Mouse (Mus musculus): ENCODE data around the gene Tlr5. TPM values are rescaled to one million over a fixed set of nuclear protein-coding genes. Genes with fewer than 3 reads are reported as not detected.

The Tlr5 gene
- polyA plus RNA-seq, 2 experiments = 2.5 to 4.4 TPM

GRCm38 (mm10) chr1:182968732-182969131 lies 14.1 kb downstream of the Tlr5 start:
- no peak for TF ChIP-seq POLR2A (IDR thresholded peaks at IDR 0.05; ENCODE audit: borderline replicate concordance, extremely low read depth, insufficient read depth, insufficient read length)
- Histone ChIP-seq H3K4me3 (replicated peaks; ENCODE audit: low read length) (no peak overlapping the region), H3K4me1 (ENCODE audit: control insufficient read depth, insufficient read depth, low read length) (no peaks in the 10 kb centered on the region), H3K9ac (ENCODE audit: low read depth, low read length, severe bottlenecking) (no peak overlapping the region), H3K27me3 (ENCODE audit: control insufficient read depth, insufficient read depth, low read length) (no peaks in the 10 kb centered on the region), H3K9me3 (ENCODE audit: control insufficient read depth, low read length) (no peaks in the 10 kb centered on the region), H3K4me2 (replicated peaks; ENCODE audit: low read depth, low read length, severe bottlenecking) (no peak overlapping the region), H3K36me3 (ENCODE audit: control insufficient read depth, insufficient read depth, low read length) (no peaks in the 10 kb centered on the region), H3K27ac (replicated peaks; ENCODE audit: low read depth, low read length) (no peak overlapping the region)
- ATAC-seq (ENCODE audit: low FRiP score, low read depth) = no peak
- 89% methylated on average over 9 of the region's 9 CpGs for WGBS
- no peak for DNase-seq (ENCODE audit: low spot score)

GRCm38 (mm10) chr1:182972240-182972639 lies 17.7 kb downstream of the Tlr5 start:
- Histone ChIP-seq H3K9me3 (ENCODE audit: control insufficient read depth, low read length) (no peaks in the 10 kb centered on the region), H3K27me3 (ENCODE audit: control insufficient read depth, insufficient read depth, low read length) (no peaks in the 10 kb centered on the region), H3K4me2 (replicated peaks; ENCODE audit: low read depth, low read length, severe bottlenecking) (no peak overlapping the region), H3K4me1 (ENCODE audit: control insufficient read depth, insufficient read depth, low read length) (no peaks in the 10 kb centered on the region), H3K9ac (ENCODE audit: low read depth, low read length, severe bottlenecking) (no peak overlapping the region), H3K27ac (replicated peaks; ENCODE audit: low read depth, low read length) (no peak overlapping the region), H3K36me3 (ENCODE audit: control insufficient read depth, insufficient read depth, low read length) (no peaks in the 10 kb centered on the region), H3K4me3 (replicated peaks; ENCODE audit: low read length) (no peak overlapping the region)
- TF ChIP-seq POLR2A (IDR thresholded peaks at IDR 0.05; ENCODE audit: borderline replicate concordance, extremely low read depth, insufficient read depth, insufficient read length) = no peak
- whole genome bisulfite sequencing = 84% methylated on average over 6 of the region's 6 CpGs
- ATAC-seq (ENCODE audit: low FRiP score, low read depth) (no peak), DNase-seq (ENCODE audit: low spot score) (no peak)

- H3K36me3 ChIP-seq (ENCODE audit: control insufficient read depth, insufficient read depth, low read length) = no peaks in the 10 kb centered on the region
- DNase-seq (ENCODE audit: low spot score) (no peak), ATAC-seq (ENCODE audit: low FRiP score, low read depth) (no peak)
- H3K4me1 ChIP-seq (ENCODE audit: control insufficient read depth, insufficient read depth, low read length) = no peaks in the 10 kb centered on the region
- H3K9ac ChIP-seq (ENCODE audit: low read depth, low read length, severe bottlenecking) = no peak overlapping the region
- no peaks in the 10 kb centered on the region for H3K27me3 ChIP-seq (ENCODE audit: control insufficient read depth, insufficient read depth, low read length)
- H3K27ac ChIP-seq (replicated peaks; ENCODE audit: low read depth, low read length) = no peak overlapping the region
- 73% methylated on average over 14 of the region's 14 CpGs for WGBS
- no peak overlapping the region for H3K4me2 ChIP-seq (replicated peaks; ENCODE audit: low read depth, low read length, severe bottlenecking)
- no peak overlapping the region for H3K4me3 ChIP-seq (replicated peaks; ENCODE audit: low read length)
- no peak for TF ChIP-seq POLR2A (IDR thresholded peaks at IDR 0.05; ENCODE audit: borderline replicate concordance, extremely low read depth, insufficient read depth, insufficient read length)
- no peaks in the 10 kb centered on the region for H3K9me3 ChIP-seq (ENCODE audit: control insufficient read depth, low read length)
Observed at GRCm38 (mm10) chr1:182974826-182975225, 20.2 kb downstream of the Tlr5 start.

GRCm38 (mm10) chr1:182980702-182981101 lies 26.1 kb downstream of the Tlr5 start:
- WGBS = 54% methylated on average over 6 of the region's 6 CpGs
- peak; percentile 46 for ATAC-seq (ENCODE audit: low FRiP score, low read depth)
- peak overlapping the region; percentile 58; the same call in 1 of the 2 replicates for H3K27ac ChIP-seq (replicated peaks; ENCODE audit: low read depth, low read length)

GRCm38 (mm10) chr1:182982995-182983394 lies 28.4 kb downstream of the Tlr5 start:
- Histone ChIP-seq H3K4me3 (replicated peaks; ENCODE audit: low read length) (peak overlapping the region; percentile 25), H3K9ac (ENCODE audit: low read depth, low read length, severe bottlenecking) (peak overlapping the region; percentile 48), H3K36me3 (ENCODE audit: control insufficient read depth, insufficient read depth, low read length) (no peaks in the 10 kb centered on the region), H3K4me2 (replicated peaks; ENCODE audit: low read depth, low read length, severe bottlenecking) (peak overlapping the region; percentile 49), H3K27me3 (ENCODE audit: control insufficient read depth, insufficient read depth, low read length) (no peaks in the 10 kb centered on the region), H3K4me1 (ENCODE audit: control insufficient read depth, insufficient read depth, low read length) (peaks cover 13% of the 10 kb centered on the region), H3K9me3 (ENCODE audit: control insufficient read depth, low read length) (no peaks in the 10 kb centered on the region), H3K27ac (replicated peaks; ENCODE audit: low read depth, low read length) (peak overlapping the region; percentile 61)
- WGBS = under 1% methylated on average over 13 of the region's 15 CpGs
- TF ChIP-seq POLR2A (IDR thresholded peaks at IDR 0.05; ENCODE audit: borderline replicate concordance, extremely low read depth, insufficient read depth, insufficient read length) = peak; percentile 35; the same call in 1 of the 2 replicates
- ATAC-seq (ENCODE audit: low FRiP score, low read depth) = peak; percentile 89
- DNase-seq (ENCODE audit: low spot score) = peak; percentile 90

More at GRCm38 (mm10) chr1:182980702-182981101, 26.1 kb downstream of the Tlr5 start:
- no peak for TF ChIP-seq POLR2A (IDR thresholded peaks at IDR 0.05; ENCODE audit: borderline replicate concordance, extremely low read depth, insufficient read depth, insufficient read length)
- peak; percentile 28 for DNase-seq (ENCODE audit: low spot score)
- no peak overlapping the region for H3K9ac ChIP-seq (ENCODE audit: low read depth, low read length, severe bottlenecking)
- H3K4me3 ChIP-seq (replicated peaks; ENCODE audit: low read length) = no peak overlapping the region
- peaks cover 9% of the 10 kb centered on the region for H3K4me1 ChIP-seq (ENCODE audit: control insufficient read depth, insufficient read depth, low read length)
- H3K4me2 ChIP-seq (replicated peaks; ENCODE audit: low read depth, low read length, severe bottlenecking) = no peak overlapping the region
- H3K9me3 ChIP-seq (ENCODE audit: control insufficient read depth, low read length) = no peaks in the 10 kb centered on the region
- H3K27me3 ChIP-seq (ENCODE audit: control insufficient read depth, insufficient read depth, low read length) = no peaks in the 10 kb centered on the region
- H3K36me3 ChIP-seq (ENCODE audit: control insufficient read depth, insufficient read depth, low read length) = no peaks in the 10 kb centered on the region

Data from limb, embryonic 14.5 days (tissue).